Mouse (Mus musculus): ENCODE results near the gene Myocd.

DNA sequence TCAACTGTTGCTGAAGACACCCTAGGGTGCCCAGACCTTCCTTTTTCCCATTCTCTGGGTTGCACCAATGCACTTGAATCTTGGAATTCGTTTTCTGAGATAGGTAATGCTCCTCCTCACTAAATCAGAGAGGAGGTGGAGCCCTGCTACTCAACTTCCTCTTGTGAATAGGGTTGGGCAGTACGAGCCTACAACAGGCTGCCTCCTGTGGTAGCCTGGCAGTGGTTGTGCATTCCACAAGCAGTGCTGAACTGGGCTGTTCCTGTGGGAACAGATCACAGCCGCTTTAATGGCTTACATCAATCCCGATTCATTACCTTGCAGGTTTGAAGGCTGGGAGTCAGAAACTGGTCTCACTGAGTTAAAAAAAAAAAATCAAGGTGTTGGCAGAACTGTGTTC, 1.2 kb upstream of the Myocd start:
- TF ChIP-seq CTCF (IDR thresholded peaks at IDR 0.05; ENCODE audit: control insufficient read depth, insufficient read depth, insufficient read length), result no peak
- TF ChIP-seq MYOD1 (IDR thresholded peaks at IDR 0.05; ENCODE audit: control insufficient read depth, insufficient read length, low read depth), result no peak
- TF ChIP-seq MAX (IDR thresholded peaks at IDR 0.05), result no peak
- TF ChIP-seq MYOG (IDR thresholded peaks at IDR 0.05; ENCODE audit: control insufficient read depth, extremely low read depth, insufficient read length), result no peak
- no peak for TF ChIP-seq USF1 (IDR thresholded peaks at IDR 0.05; ENCODE audit: low read depth)
- no peak for TF ChIP-seq CEBPB (IDR thresholded peaks at IDR 0.05; ENCODE audit: low read depth)
